Mouse (Mus musculus) liver, adult 2 months (tissue): Measurements from ENCODE around the gene Mapk9. TPM values are rescaled to one million over a fixed set of nuclear protein-coding genes. Genes with fewer than 3 reads are reported as not detected.

Experiments
- DNase-seq: peaks from one replicate; pipeline ENCODE4 v3.0.0-alpha.2; 2011; ENCODE audit warnings: low read depth, low spot score; ENCODE audit errors: extremely low read depth
- H3K27ac ChIP-seq: fragments of 200-500 bp; replicated peaks from 2 replicates; pipeline ENCODE4 v1.5.1; 2012; ENCODE audit warnings: low read depth, mild to moderate bottlenecking, control low read depth, inconsistent platforms, low read length; ENCODE audit not compliant: insufficient read depth
- H3K27me3 ChIP-seq: fragments of 200-500 bp; 2 replicates; pipeline ENCODE4 v1.6.1; 2012; ENCODE audit warnings: mild to moderate bottlenecking, moderate library complexity, low read length, inconsistent platforms; ENCODE audit not compliant: control insufficient read depth, insufficient read depth
- H3K36me3 ChIP-seq: fragments of 200-500 bp; 2 replicates; pipeline ENCODE4 v1.6.1; 2012; ENCODE audit warnings: low read length, inconsistent platforms; ENCODE audit not compliant: control insufficient read depth, insufficient read depth
- H3K4me1 ChIP-seq: fragments of 200-500 bp; 2 replicates; pipeline ENCODE4 v1.6.1; 2011; ENCODE audit warnings: low read length; ENCODE audit not compliant: control insufficient read depth, insufficient read depth
- H3K4me3 ChIP-seq: fragments of 200-500 bp; 2 replicates; pipeline ENCODE4 v1.5.1; 2011; ENCODE audit warnings: low read depth, mild to moderate bottlenecking, control low read depth, low read length, moderate library complexity; ENCODE audit not compliant: insufficient read depth
- H3K79me2 ChIP-seq: fragments of 200-500 bp; 2 replicates; pipeline ENCODE4 v1.6.1; 2012; ENCODE audit warnings: inconsistent platforms, mild to moderate bottlenecking, low read length, moderate library complexity; ENCODE audit not compliant: control insufficient read depth, insufficient read depth
- H3K9ac ChIP-seq: fragments of 200-500 bp; 2 replicates; pipeline ENCODE4 v1.6.1; 2012; ENCODE audit warnings: low read depth, mild to moderate bottlenecking, control low read depth, inconsistent platforms, low read length
- CTCF ChIP-seq: fragments of 200-500 bp; IDR thresholded peaks from 2 replicates; pipeline ENCODE4 v1.5.1; 2011; ENCODE audit warnings: low read depth, low read length, control low read depth
- POLR2A ChIP-seq: fragments of 200-500 bp; IDR thresholded peaks from 2 replicates; pipeline ENCODE4 v1.6.1; 2011; ENCODE audit warnings: low read length, control low read depth; ENCODE audit not compliant: insufficient read depth; ENCODE audit errors: extremely low read depth
- WGBS: fragments of 180-500 bp; shearing (Covaris S2); methylation state at CpG from one replicate; pipeline ENCODE4 v1.1.7; 2018; 5-methylcytosine and 5-hydroxymethylcytosine counted together
- polyA plus RNA-seq: library from polyadenylated mRNA; depleted of rRNA; stranded (reverse); fragments of >200 nt; gene quantifications from 2 replicates; pipeline ENCODE4 v1.2.3, GENCODE M21; 2012
- total RNA-seq: library from RNA; depleted of rRNA; stranded (reverse); fragments of >200 nt; gene quantifications from 2 replicates; pipeline ENCODE4 v1.2.3, GENCODE M21; 2014

The Mapk9 gene
- total and polyA plus RNA-seq, 2 experiments: 15.6 to 25.9 TPM

DNA sequence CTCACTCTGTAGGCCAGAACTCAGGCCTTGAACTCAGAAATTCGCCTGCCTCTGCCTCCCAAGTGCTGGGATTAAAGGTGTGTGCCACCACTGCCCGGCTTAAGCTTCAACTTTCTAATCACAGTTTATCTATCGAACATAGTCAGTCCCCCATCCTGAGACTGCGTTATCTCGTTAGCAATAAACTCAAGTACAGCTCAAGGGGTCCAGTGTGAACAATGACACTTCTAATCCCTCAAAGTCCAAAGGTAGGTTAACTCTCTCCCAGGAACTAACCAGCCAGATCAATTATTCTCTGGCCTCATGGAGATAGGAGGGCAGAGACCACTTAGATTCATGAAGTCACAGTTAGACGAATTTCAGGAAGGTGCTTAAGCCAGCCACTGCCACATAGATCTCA is 12.3 kb upstream of the Mapk9 start:
- Histone ChIP-seq H3K9ac (no peak overlapping the region), H3K36me3 (no peaks in the 10 kb centered on the region), H3K4me3 (no peak overlapping the region), H3K27ac (no peak overlapping the region), H3K4me1 (no peaks in the 10 kb centered on the region; the same call in 1 of the 2 replicates), H3K27me3 (no peaks in the 10 kb centered on the region), H3K79me2 (no peaks in the 10 kb centered on the region)
- 81% methylated on average over 6 of the region's 6 CpGs for WGBS
- no peak for DNase-seq
- TF ChIP-seq CTCF (no peak), POLR2A (no peak)

DNA sequence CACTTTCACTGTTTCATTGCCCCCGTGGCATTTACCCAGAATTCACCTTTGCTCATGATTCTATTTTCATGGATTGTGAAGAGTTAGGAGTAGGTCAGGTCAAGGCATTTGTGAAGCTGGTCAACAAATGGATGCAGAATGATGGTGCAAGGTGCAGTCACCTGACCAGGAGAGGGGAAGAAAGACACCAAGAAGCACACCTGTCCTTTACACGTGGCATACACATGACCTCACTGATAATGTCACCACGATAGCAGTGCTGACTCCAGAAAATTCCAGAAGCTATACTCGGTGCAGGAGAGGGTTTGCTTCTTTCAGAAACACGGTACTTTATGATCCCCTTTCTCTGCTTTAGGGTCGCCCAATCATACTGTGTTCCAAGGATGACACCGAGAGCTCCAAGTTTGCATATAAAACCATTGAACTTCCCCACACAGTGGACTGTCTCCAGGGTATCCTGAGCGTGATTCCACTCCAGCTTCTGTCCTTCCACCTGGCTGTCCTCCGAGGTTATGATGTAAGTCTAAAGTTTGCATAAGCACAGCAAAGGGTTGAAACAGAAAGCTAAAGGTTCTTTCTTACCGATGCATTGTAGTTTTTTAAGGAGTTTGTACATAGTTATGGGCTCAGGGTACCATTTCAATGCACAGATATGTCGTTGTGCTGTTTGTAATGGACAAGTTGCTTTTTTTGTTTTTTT is 11.1 kb upstream of the Mapk9 start:
- Histone ChIP-seq H3K27me3 (no peaks in the 10 kb centered on the region), H3K4me1 (no peaks in the 10 kb centered on the region; the same call in none of the 2 replicates), H3K27ac (no peak overlapping the region), H3K36me3 (no peaks in the 10 kb centered on the region), H3K4me3 (no peak overlapping the region), H3K9ac (no peak overlapping the region), H3K79me2 (no peaks in the 10 kb centered on the region)
- 43% methylated on average over 11 of the region's 11 CpGs for WGBS
- TF ChIP-seq POLR2A (no peak), CTCF (no peak)
- DNase-seq: peak; percentile 69

DNA sequence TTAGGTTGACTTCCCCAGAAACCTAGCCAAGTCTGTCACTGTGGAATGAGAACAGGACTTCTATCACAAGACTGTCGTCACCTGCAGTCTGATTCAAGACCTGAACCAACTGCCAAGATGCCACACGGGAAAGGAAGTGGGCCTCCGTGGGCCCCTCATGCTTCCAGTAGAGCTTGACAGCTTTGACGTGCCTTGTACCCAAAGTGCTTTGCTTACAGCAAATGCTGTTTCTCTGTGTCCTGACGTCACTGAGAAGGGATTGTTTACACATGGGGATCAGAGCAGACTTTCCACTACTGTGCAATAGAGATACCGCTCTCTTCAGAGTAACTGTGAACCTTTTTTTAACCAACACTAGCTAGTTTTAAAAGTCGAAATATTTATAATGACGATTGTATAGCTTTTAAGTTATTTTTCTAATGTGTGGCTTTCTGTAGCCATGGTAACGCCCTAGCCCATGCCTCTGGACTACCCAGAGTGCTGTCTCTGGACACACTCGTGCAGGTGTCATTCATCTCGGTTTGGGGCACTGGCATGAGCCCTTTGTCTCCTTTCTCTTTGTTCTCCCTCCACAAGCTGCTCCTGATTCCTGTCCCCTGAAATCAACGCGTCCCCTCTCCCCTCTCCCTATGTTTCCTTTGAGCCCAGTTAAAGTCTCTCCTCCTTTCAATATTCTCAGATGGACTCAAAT is 8.7 kb upstream of the Mapk9 start:
- TF ChIP-seq POLR2A: no peak
- TF ChIP-seq CTCF: no peak
- no peak overlapping the region for H3K9ac ChIP-seq
- H3K4me3 ChIP-seq: no peak overlapping the region
- peak; percentile 75 for DNase-seq
- peaks cover 2% of the 10 kb centered on the region for H3K4me1 ChIP-seq
- no peaks in the 10 kb centered on the region for H3K27me3 ChIP-seq
- no peak overlapping the region for H3K27ac ChIP-seq
- H3K36me3 ChIP-seq: no peaks in the 10 kb centered on the region
- 37% methylated on average over 13 of the region's 13 CpGs for WGBS
- H3K79me2 ChIP-seq: no peaks in the 10 kb centered on the region

DNA sequence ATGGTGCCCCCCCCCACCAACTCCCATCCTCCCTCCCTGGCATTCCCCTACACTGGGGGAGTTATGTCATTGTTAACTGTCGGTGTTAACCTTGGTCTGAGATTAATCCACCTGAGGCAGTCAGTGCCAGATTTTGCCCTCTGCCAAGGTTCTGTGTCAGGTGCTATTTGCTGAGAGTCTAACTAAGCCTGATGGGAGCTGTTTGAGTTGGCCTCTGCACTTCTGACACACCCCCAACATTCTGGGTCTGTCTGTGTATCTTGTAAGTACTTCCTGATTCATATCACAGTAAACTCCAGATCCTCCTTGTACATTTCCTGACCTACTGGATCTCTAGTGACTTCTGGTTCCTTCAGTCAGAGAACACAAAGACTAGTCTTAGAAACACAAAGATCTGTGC is 5.9 kb upstream of the Mapk9 start:
- Histone ChIP-seq H3K27me3 (no peaks in the 10 kb centered on the region), H3K4me1 (peaks cover 2% of the 10 kb centered on the region), H3K4me3 (no peak overlapping the region), H3K9ac (no peak overlapping the region), H3K27ac (no peak overlapping the region), H3K36me3 (no peaks in the 10 kb centered on the region), H3K79me2 (no peaks in the 10 kb centered on the region)
- DNase-seq: peak; percentile 94
- WGBS: 5% methylated on average over 1 of the region's 1 CpGs
- TF ChIP-seq POLR2A (no peak), CTCF (no peak)

DNA sequence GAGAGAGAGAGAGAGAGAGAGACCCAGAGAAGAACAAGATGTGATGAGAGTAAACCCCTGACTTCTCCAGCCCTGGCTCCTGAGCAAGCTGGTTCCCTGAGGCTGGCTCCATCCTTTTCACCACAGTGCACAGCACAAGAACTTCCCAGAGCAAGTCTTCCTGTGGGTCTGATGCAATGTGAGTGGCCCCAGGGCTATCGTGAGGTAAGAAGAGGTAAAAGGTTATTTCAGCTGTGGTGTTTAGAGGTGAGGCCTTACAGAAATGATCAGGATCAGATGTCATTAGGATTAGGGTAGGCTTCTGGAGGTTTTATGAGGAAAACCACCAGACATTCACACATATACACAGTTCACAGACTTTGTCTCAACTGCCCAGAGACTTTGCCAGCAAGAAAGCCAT is 4.7 kb upstream of the Mapk9 start:
- TF ChIP-seq POLR2A (no peak), CTCF (no peak)
- peak; percentile 72 for DNase-seq
- no peaks in the 10 kb centered on the region for H3K79me2 ChIP-seq
- no peaks in the 10 kb centered on the region for H3K27me3 ChIP-seq
- H3K9ac ChIP-seq: no peak overlapping the region
- no peak overlapping the region for H3K4me3 ChIP-seq
- no peaks in the 10 kb centered on the region for H3K36me3 ChIP-seq
- H3K27ac ChIP-seq: no peak overlapping the region
- H3K4me1 ChIP-seq: peaks cover 4% of the 10 kb centered on the region
- WGBS: 5% methylated on average over 1 of the region's 1 CpGs

DNA sequence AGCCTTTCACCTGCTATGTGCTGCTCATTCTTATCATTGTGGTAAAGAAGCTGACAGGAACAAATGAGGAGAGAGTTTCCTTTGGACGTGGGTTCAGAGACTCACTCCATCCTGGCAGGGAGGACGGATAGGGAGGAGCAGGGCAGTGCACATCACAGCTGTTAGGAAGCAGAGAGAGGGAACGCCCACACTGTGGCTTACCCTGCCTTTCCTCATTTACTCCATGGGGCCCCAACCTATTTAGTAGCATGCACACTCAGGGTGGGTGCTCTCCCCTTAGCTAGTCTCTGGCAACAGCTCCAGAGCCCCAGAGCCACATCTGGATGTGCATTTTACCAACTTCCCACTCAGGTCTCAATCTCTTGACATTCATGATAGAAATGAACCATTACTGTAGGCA is 3.8 kb upstream of the Mapk9 start:
- no peak overlapping the region for H3K9ac ChIP-seq
- 49% methylated on average over 3 of the region's 3 CpGs for WGBS
- TF ChIP-seq CTCF: no peak
- TF ChIP-seq POLR2A: no peak

More for the DNA sequence above, 3.8 kb upstream of the Mapk9 start:
- Histone ChIP-seq H3K79me2 (no peaks in the 10 kb centered on the region), H3K4me1 (peaks cover 4% of the 10 kb centered on the region), H3K27me3 (no peaks in the 10 kb centered on the region), H3K36me3 (no peaks in the 10 kb centered on the region), H3K27ac (no peak overlapping the region), H3K4me3 (no peak overlapping the region)
- DNase-seq: no peak
